Mouse (Mus musculus): ENCODE results near the gene Ly75.

The Ly75 gene

GRCm38 (mm10) chr2:60303796-60304195 lies 79.3 kb downstream of the Ly75 start:
- peak; percentile 9 for DNase-seq

GRCm38 (mm10) chr2:60299323-60299722 lies 83.8 kb downstream of the Ly75 start:
- DNase-seq: no peak

- DNase-seq: peak; percentile 90
These were observed 84.8 kb downstream of the Ly75 start for GRCm38 (mm10) chr2:60298266-60298665.

GRCm38 (mm10) chr2:60291381-60291780 lies 91.7 kb downstream of the Ly75 start:
- peak; percentile 74 for DNase-seq

- DNase-seq: no peak
These were observed 93.7 kb downstream of the Ly75 start for GRCm38 (mm10) chr2:60289451-60289850.

- DNase-seq: peak; percentile 94
These were observed 94.5 kb downstream of the Ly75 start for GRCm38 (mm10) chr2:60288606-60289005.

- DNase-seq: no peak
These were observed 97.9 kb downstream of the Ly75 start for GRCm38 (mm10) chr2:60285107-60285617.

- DNase-seq: no peak
These were observed 98.7 kb downstream of the Ly75 start, which contains the start of gene Cd302 for GRCm38 (mm10) chr2:60284467-60284821. Gene Cd302 (minus strand): TSS chr2:60284488.

- peak; percentile 98 for DNase-seq
These were observed 99.2 kb downstream of the Ly75 start for GRCm38 (mm10) chr2:60283751-60284466.

- DNase-seq: no peak
These were observed 99.8 kb downstream of the Ly75 start for GRCm38 (mm10) chr2:60283208-60283750.

GRCm38 (mm10) chr2:60282625-60283024 lies 100.5 kb downstream of the Ly75 start:
- peak; percentile 64 for DNase-seq

- peak; percentile 85 for DNase-seq
These were observed 104.5 kb downstream of the Ly75 start for GRCm38 (mm10) chr2:60278627-60279026.

- peak; percentile 76 for DNase-seq
These were observed 113.1 kb downstream of the Ly75 start for GRCm38 (mm10) chr2:60269856-60270479.

- peak; percentile 66 for DNase-seq
These were observed 115.5 kb downstream of the Ly75 start for GRCm38 (mm10) chr2:60267567-60267966.

- peak; percentile 82 for DNase-seq
These were observed 122.3 kb downstream of the Ly75 start for GRCm38 (mm10) chr2:60260621-60261350.

GRCm38 (mm10) chr2:60259186-60259585 lies 123.9 kb downstream of the Ly75 start:
- peak; percentile 78 for DNase-seq

GRCm38 (mm10) chr2:60256751-60257150 lies 126.4 kb downstream of the Ly75 start:
- DNase-seq: peak; percentile 16

GRCm38 (mm10) chr2:60253506-60253905 lies 129.6 kb downstream of the Ly75 start:
- no peak for DNase-seq

GRCm38 (mm10) chr2:60252782-60253181 lies 130.3 kb downstream of the Ly75 start:
- DNase-seq: no peak

Data from heart, adult 11 months (tissue).